Mouse (Mus musculus): Measurements from ENCODE around the gene Cyp4f18. TPM values are rescaled to one million over a fixed set of nuclear protein-coding genes. Genes with fewer than 3 reads are reported as not detected.
"Not testable (repeated sequence)": the region's sequence is repeated elsewhere in the genome, so short reads cannot be mapped to it uniquely, and the experiment has no call there.

Cyp4f18 gene
- 1 to 10 TPM in 1 of 2 experiments, under 1 TPM in 1; 0.67 to 1.6 TPM for total RNA-seq (2021)

DNA sequence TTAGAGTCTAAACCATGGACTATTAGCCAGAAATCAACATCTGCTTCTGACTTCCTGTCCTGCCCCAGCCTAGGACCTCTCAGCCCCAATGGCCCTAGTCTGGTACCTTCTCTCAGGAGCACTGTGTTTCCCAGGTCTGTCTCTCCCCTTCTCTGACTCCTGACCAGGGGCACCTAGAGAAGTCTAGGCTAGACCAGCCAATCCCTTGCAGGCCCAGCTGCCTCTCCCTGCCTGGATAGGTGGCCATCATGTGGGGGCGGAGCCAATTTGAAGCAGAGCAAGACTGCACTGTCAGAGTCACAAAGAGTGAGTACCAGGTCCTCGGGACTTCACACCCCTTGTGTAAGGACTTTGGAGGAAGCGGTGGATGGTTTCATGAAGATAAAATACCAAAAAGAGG is at the start of gene Cyp4f18:
Gene Cyp4f18, minus strand, starts transcription at position 154 of the 400 bp plus-strand sequence.
- intact Hi-C loops (cut with DNase I), result no loop called here
- DNase-seq, result peak; percentile 10 to 18

DNA sequence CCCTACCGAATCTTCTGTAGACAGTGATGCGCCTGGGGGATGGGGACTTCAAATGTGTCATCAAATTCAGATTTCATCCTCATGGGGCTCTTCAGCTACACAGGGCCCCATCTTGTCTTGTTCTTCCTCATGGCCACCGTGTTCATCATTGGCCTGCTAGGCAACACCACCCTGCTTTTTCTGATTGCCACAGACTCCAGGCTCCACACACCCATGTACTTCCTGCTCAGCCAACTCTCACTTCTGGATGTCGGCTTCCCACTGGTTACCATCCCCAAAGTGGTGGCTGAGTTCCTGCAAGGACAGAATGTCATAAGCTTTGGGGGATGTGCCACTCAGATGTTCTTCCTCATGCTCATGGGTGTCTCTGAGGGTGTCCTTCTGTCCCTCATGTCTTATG is 48.2 kb upstream of the Cyp4f18 start:
- intact Hi-C loops (cut with DNase I); DNase-seq: not testable (repeated sequence)

- intact Hi-C loops (cut with DNase I); DNase-seq: not testable (repeated sequence)
Measured at GRCm38 (mm10) chr8:72054633-72055032, 45.2 kb upstream of the Cyp4f18 start.

GRCm38 (mm10) chr8:72042493-72042892 is 33.1 kb upstream of the Cyp4f18 start:
- intact Hi-C loops (cut with DNase I), result no loop called here
- no peak for DNase-seq

DNA sequence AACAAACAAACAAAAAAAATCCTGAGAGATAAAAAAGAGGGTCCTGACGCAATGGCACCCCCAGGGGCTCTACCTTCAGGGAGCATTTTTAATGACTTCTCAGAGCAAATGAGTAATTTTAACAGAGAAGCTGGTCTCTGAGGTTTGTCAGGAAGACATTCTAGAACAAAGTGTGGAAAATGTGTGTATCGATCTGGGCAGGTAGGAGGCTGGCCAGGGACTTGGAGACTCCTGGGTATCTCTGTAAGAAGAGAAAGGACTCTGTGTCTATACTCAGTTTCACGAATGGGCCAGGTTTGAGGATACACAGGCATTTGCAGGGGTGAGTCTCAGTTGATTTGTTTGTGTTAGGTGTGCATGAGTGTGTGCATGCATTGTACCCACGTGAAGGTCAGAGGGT is 31.5 kb upstream of the Cyp4f18 start, which contains the start of gene Olfr372:
Gene Olfr372, plus strand, starts transcription at position 301 of the 400 bp plus-strand sequence.
- intact Hi-C loops (cut with DNase I), result loop anchor here (2.0 kb wide), 1 partner anchor 44 kb away; no protein-coding TSS in a partner anchor
- not testable (repeated sequence) for DNase-seq

- intact Hi-C loops (cut with DNase I), result not testable (repeated sequence)
- peak; percentile 46 to 66 for DNase-seq
Measured at GRCm38 (mm10) chr8:72032926-72033325, 23.5 kb upstream of the Cyp4f18 start.

DNA sequence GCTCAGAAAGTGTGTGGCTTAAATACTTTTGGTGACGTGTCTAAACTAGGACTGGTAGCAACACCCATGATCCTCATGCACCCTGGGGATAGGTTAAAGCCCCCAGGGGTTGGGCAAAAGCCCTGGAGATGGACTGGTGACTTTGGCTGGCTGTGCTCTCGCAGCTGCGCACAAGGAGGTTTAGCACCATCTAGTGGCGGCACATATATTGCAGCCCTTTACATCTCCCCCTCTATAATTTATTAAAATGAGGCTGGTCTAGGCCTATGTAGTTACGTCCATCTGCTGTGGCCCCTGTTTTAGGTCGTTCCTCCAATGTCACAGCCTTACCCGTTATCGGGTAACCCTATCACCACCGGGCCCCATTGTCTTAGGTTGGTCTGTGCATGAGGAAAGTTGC is 15.5 kb upstream of the Cyp4f18 start:
- peak; percentile 47 to 67 for DNase-seq
- intact Hi-C loops (cut with DNase I), result loop anchor here (5.0 kb wide), 1 partner anchor 118 kb away; the partner anchor contains the start of genes Zfp617 and Zfp882

GRCm38 (mm10) chr8:72019816-72020215 is 10.4 kb upstream of the Cyp4f18 start:
- intact Hi-C loops (cut with DNase I), result loop anchor here (5.0 kb wide), 1 partner anchor 113 kb away; the partner anchor contains the start of genes Zfp617 and Zfp882
- no peak for DNase-seq

DNA sequence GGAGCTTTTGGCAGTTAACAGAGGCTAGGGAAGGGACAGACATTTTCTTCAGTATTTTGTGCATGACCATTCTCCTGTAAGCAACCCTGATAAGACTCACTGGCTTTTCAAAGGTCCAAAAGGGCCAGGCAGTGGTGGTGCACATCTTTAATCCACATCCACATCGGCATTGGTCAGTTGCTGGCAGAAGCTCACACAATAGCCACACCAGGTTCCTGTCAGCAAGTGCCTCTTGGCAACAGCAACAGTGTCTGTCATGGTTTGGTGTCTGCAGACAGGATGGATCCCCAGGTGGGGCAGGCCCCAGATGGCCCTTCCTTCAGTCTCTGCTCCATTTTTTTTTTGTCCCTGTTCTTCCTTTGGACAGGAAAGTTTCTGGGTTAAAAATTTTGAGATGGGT is 9.6 kb upstream of the Cyp4f18 start:
- intact Hi-C loops (cut with DNase I); DNase-seq: not testable (repeated sequence)

DNA sequence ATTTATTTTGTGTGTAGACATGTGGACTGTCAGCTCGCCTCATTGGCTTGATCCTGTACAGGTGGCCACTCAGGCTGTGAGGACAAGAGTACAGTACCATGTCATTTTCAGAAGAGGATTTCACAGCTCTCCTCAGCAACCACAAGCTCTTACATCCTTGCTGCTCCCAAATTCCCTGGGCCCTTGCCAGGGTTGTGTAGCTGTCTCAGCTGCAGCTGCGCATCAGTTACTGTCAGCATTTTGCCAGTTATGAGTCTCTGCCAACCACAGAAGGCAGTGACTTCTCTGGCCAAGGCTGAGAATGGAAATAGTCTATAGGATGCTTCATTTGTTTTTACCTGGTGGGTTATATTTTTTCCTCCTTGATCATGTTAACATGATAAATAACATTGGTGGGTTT is 8.7 kb upstream of the Cyp4f18 start:
- intact Hi-C loops (cut with DNase I), result no loop called here
- DNase-seq, result peak in 1 of 2 experiments; percentile 31

DNA sequence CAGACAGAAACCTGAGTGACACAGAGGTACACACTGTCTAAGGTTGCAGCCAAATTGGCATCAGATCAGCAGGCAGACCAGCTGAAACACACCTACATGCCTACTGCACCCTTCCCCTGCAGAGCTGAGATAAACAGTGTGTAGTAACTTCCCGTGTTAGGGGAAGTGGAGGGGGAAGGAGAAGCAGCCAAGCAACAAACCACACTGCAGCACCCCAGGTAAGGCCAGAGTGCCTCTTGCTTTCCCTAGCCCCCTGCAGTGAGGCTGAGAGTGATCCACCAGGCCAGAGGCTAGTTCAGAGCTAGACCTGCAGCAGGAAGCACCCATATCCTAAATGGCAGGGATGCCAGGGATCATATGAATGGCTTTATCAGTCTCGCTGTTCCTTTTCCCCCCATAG is 7.9 kb upstream of the Cyp4f18 start:
- DNase-seq; intact Hi-C loops (cut with DNase I): not testable (repeated sequence)

GRCm38 (mm10) chr8:72013506-72014228 is 4.2 kb upstream of the Cyp4f18 start:
- intact Hi-C loops (cut with DNase I), result not testable (repeated sequence)
- DNase-seq, result peak in 1 of 2 experiments; percentile 38

DNA sequence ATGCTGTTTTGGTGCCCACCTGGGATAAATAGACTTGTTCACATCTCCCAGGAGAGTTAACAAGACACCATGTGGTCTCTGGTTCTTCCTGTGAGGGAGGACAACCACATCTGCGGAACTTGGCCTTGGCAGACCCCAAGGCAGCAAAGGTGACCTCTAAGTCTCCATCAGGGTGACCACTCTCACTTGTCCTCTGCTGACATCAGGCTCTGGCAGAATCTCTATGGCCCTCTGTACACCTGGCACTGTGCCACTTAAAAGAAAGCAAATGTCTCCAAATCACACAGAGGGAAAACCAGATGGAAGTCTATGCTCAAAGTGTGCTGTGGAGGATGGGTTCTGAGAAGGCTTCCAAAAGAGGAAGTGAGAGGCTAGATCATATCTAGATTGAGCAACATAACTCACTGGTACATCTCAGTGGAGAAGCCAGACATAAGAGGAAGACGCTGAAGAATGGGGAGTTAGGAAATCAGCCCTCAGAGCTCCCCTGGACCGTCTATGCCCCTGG is 1.2 kb downstream of the Cyp4f18 start:
- intact Hi-C loops (cut with DNase I), result no loop called here
- DNase-seq, result peak; percentile 28 to 56

- intact Hi-C loops (cut with DNase I), result no loop called here
Measured at GRCm38 (mm10) chr8:72006763-72007162, 2.7 kb downstream of the Cyp4f18 start.

DNA sequence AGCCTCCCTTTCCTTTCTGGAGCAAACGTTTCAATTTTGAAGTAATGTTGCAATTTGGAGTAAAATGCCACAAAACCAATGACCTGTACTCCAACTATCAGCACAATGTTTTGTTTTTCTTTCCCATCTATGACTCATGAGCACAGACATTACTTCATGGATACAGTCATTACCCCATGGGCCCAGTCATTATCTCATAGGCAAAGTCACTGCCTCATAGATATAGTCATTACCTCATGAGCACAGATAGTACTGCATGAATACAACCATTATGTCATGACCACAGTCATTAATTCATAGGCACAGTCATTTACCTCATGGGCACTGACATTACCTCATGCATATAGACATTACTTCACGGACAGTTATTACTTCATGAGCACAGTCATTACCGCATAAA is 3.5 kb downstream of the Cyp4f18 start:
- no peak for DNase-seq
- intact Hi-C loops (cut with DNase I), result no loop called here

More at GRCm38 (mm10) chr8:72006763-72007162, 2.7 kb downstream of the Cyp4f18 start:
- no peak for DNase-seq

DNA sequence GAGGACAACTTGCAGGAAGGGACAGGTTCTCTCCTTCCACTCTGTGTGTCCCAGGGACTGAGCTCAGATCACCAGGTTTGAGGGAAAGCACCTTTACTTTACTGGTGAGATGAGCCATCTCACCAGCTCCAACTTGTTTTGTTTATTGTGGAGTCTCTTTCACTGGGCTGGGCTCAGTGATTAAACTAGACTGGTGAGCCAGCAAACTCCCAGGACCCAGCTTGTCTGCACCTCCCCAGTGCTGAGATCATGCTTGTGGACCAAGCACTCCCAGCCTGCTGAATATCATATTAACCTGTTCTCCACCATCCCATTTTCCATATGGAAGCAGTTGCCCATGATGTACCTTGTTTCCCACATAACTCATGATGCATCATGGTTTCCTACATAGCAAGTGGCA is 6.5 kb downstream of the Cyp4f18 start:
- DNase-seq, result no peak
- intact Hi-C loops (cut with DNase I), result loop anchor here (1.0 kb wide), 1 partner anchor 96 kb away; no protein-coding TSS in a partner anchor

- intact Hi-C loops (cut with DNase I), result no loop called here
- DNase-seq, result no peak
Measured at GRCm38 (mm10) chr8:72000223-72000622, 9.2 kb downstream of the Cyp4f18 start.

GRCm38 (mm10) chr8:71999434-71999833 is 10.0 kb downstream of the Cyp4f18 start:
- no peak for DNase-seq
- intact Hi-C loops (cut with DNase I), result no loop called here

GRCm38 (mm10) chr8:71988867-71989599 is 20.4 kb downstream of the Cyp4f18 start:
- DNase-seq, result no peak
- intact Hi-C loops (cut with DNase I), result no loop called here

DNA sequence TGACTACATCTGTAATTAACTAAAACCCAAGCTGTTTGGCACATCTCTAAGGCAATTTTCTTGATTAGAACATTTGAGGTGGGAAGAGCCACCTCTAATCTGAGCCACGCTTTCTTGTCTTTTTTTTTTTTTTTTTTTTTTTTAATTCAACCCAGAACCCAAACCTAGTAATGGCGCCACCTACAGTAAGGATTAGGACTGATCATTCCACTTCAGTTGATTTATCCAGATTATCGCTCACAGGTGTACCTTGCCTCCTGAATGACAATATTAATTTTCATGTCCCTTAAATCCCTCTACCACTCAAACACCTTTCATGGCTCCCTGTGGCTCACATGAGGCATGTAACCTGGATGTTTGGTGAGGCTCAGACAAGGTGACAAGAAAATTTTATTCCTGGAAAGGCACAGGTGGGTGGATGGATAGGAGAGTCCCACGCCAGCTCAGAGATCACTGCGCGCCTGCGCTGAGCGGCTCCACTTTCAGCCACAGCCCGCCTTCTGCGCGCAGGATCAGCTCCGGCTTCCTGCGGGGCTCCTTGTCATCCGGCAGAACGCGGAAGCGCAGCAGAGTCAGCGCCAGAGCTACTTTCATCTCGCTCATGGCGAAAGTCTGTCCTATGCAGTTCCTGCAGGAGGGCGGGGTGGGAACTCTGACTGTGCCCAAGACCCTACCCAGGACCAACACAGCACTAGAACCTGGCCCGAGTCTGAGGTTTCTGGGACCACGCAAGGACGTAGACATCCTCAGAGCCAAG is 21.1 kb downstream of the Cyp4f18 start:
- peak; percentile 38 to 56 for DNase-seq
- intact Hi-C loops (cut with DNase I), result no loop called here

All from heart, postnatal 36 days (tissue).